Mouse (Mus musculus): ENCODE data around the gene Plb1. TPM values are rescaled to one million over a fixed set of nuclear protein-coding genes. Genes with fewer than 3 reads are reported as not detected.

The Plb1 gene
- polyA plus RNA-seq, 1 experiment, result 0.05 TPM

DNA sequence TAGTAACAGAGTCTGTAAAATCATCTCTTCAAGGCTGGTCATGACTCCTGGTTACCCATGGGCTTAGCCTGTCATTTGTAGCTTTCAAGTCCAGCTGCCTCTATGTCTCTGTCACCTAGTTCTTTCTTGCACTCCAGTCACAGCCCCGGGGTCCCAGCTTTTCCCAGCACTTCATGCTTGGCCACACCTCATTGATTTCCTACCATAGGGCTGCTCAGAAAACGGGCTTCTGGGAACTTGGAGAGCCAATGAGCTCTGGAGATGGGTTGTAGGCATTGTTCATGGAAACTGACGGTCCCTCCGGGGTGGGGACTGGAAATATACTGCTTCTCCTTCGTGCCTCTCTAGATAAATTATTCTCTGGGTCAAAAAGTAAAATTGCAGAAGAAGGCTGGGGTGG is 28.2 kb downstream of the Plb1 start:
- TF ChIP-seq REST (IDR thresholded peaks at IDR 0.05; ENCODE audit: insufficient read depth, insufficient read length), result no peak
- no peak for TF ChIP-seq CEBPB (IDR thresholded peaks at IDR 0.05; ENCODE audit: insufficient read depth, poor library complexity, severe bottlenecking)
- TF ChIP-seq MYOG (IDR thresholded peaks at IDR 0.05; ENCODE audit: control insufficient read depth in 1 of 3, insufficient read depth in 1 of 3, insufficient read length in 2 of 3, low read depth in 2 of 3), result no peak
- no peak for TF ChIP-seq SRF (IDR thresholded peaks at IDR 0.05; ENCODE audit: control insufficient read depth, insufficient read length, low read depth)
- no peak for TF ChIP-seq USF1 (IDR thresholded peaks at IDR 0.05; ENCODE audit: low read depth)
- TF ChIP-seq E2F4 (IDR thresholded peaks at IDR 0.05; ENCODE audit: insufficient read depth), result no peak
- TF ChIP-seq POLR2A (IDR thresholded peaks at IDR 0.05; ENCODE audit: insufficient read length, low read depth), result no peak
- no peak for TF ChIP-seq TCF3 (IDR thresholded peaks at IDR 0.05; ENCODE audit: insufficient read length, low read depth)
- TF ChIP-seq MYOD1 (IDR thresholded peaks at IDR 0.05; ENCODE audit: control insufficient read depth in 1 of 3, insufficient read length in 2 of 3, low read depth in 2 of 3), result no peak
- no peak for TF ChIP-seq POLR2AphosphoS2 (IDR thresholded peaks at IDR 0.05; ENCODE audit: insufficient read length, low read depth)
- no peak for TF ChIP-seq MAX (IDR thresholded peaks at IDR 0.05; ENCODE audit: low read depth)
- no peak for TF ChIP-seq TCF12 (IDR thresholded peaks at IDR 0.05; ENCODE audit: insufficient read depth, poor library complexity, severe bottlenecking)
- no peak overlapping the region for H3ac ChIP-seq (ENCODE audit: control insufficient read depth, insufficient read length)
- H3K79me2 ChIP-seq (ENCODE audit: control insufficient read depth, insufficient read depth), result no peaks in the 10 kb centered on the region
- no peaks in the 10 kb centered on the region for H3K36me3 ChIP-seq (ENCODE audit: control insufficient read depth, insufficient read depth)
- H3K4me3 ChIP-seq, result no peak overlapping the region
- peaks cover 11% of the 10 kb centered on the region for H3K27me3 ChIP-seq (ENCODE audit: control insufficient read depth, insufficient read depth, insufficient read length)
- H3K4me2 ChIP-seq (ENCODE audit: low read depth), result no peak overlapping the region

DNA sequence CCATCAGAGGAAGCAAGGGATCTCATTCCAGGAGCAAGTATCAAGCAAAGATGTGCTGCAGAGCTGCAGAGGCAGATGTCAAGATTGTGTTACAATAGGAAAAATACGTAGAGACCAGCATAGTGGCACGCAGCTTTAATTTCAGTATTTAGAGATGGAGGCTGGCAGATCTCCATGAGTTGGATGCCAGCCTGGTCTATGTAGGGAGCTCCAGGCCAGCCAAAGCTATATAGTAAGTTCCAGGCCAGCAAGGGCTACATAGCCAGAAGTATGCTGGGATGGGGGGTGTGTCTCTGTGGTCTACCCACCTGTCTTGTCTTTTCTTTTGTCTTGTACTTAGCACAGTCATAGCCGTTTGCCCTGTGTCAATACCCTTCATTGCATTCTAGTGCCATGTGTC is 28.7 kb downstream of the Plb1 start:
- Histone ChIP-seq H3K79me2 (ENCODE audit: control insufficient read depth, insufficient read depth) (no peaks in the 10 kb centered on the region), H3ac (ENCODE audit: control insufficient read depth, insufficient read length) (no peak overlapping the region), H3K4me2 (ENCODE audit: low read depth) (no peak overlapping the region), H3K36me3 (ENCODE audit: control insufficient read depth, insufficient read depth) (no peaks in the 10 kb centered on the region), H3K4me3 (no peak overlapping the region), H3K27me3 (ENCODE audit: control insufficient read depth, insufficient read depth, insufficient read length) (peaks cover 6% of the 10 kb centered on the region)
- TF ChIP-seq CEBPB (IDR thresholded peaks at IDR 0.05; ENCODE audit: insufficient read depth, poor library complexity, severe bottlenecking) (no peak), TCF3 (IDR thresholded peaks at IDR 0.05; ENCODE audit: insufficient read length, low read depth) (no peak), POLR2A (IDR thresholded peaks at IDR 0.05; ENCODE audit: insufficient read length, low read depth) (no peak)

DNA sequence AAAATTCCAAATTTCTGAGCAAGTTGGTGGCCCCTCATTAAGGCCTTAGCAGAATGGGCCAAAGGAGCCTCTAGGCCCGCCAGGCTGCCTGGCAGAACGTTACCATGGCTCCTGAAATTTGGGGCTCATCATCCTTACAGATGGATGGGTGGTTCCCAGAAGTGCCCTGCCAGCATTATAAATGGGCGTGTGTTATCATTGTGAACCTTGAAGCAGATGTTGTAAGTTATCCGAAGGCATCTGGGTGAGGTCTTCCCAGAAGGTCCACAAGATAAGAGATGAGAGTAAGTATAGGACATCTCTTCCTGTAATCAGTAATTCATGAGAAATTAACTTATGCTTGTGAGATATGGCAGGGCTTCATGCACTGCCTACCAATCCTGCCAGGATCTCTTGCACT is 30.0 kb downstream of the Plb1 start:
- H3K27me3 ChIP-seq (ENCODE audit: control insufficient read depth, insufficient read depth, insufficient read length), result no peaks in the 10 kb centered on the region
- H3K79me2 ChIP-seq (ENCODE audit: control insufficient read depth, insufficient read depth), result no peaks in the 10 kb centered on the region
- H3K36me3 ChIP-seq (ENCODE audit: control insufficient read depth, insufficient read depth), result no peaks in the 10 kb centered on the region
- H3K4me2 ChIP-seq (ENCODE audit: low read depth), result no peak overlapping the region
- no peak overlapping the region for H3ac ChIP-seq (ENCODE audit: control insufficient read depth, insufficient read length)
- no peak for TF ChIP-seq POLR2A (IDR thresholded peaks at IDR 0.05; ENCODE audit: insufficient read length, low read depth)
- no peak for TF ChIP-seq POLR2AphosphoS2 (IDR thresholded peaks at IDR 0.05; ENCODE audit: insufficient read length, low read depth)
- no peak for TF ChIP-seq USF1 (IDR thresholded peaks at IDR 0.05; ENCODE audit: low read depth)
- no peak for TF ChIP-seq TCF3 (IDR thresholded peaks at IDR 0.05; ENCODE audit: insufficient read length, low read depth)
- no peak for TF ChIP-seq REST (IDR thresholded peaks at IDR 0.05; ENCODE audit: insufficient read depth, insufficient read length)
- no peak for TF ChIP-seq MYOD1 (IDR thresholded peaks at IDR 0.05; ENCODE audit: control insufficient read depth in 1 of 3, insufficient read length in 2 of 3, low read depth in 2 of 3)
- no peak overlapping the region for H3K4me3 ChIP-seq

DNA sequence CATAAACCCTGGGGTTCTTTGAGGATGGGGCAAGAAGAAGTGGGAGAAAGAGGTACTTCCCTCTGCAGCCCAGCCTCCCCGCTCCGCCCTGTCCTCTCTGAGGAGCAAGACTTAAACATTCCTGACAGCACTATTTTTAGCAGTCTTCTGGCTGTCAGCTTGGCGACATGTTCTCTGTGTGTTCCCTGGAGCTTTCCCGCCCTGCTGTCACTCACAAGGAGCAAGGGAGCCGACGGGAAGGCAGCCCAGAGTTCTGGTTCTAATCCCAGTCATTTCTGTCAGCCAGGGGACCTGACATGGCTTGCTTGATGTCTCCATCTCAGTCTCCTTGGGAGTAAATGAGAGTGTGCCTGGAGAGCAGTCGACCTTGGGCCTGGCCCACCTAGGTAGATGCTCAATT is 40.0 kb downstream of the Plb1 start:
- Histone ChIP-seq H3K79me2 (ENCODE audit: control insufficient read depth, insufficient read depth) (no peaks in the 10 kb centered on the region), H3K27me3 (ENCODE audit: control insufficient read depth, insufficient read depth, insufficient read length) (peaks cover 35% of the 10 kb centered on the region), H3K36me3 (ENCODE audit: control insufficient read depth, insufficient read depth) (no peaks in the 10 kb centered on the region), H3K4me3 (no peak overlapping the region), H3K4me2 (ENCODE audit: low read depth) (no peak overlapping the region), H3ac (ENCODE audit: control insufficient read depth, insufficient read length) (no peak overlapping the region)
- TF ChIP-seq SRF (IDR thresholded peaks at IDR 0.05; ENCODE audit: control insufficient read depth, insufficient read length, low read depth), result no peak
- no peak for TF ChIP-seq POLR2A (IDR thresholded peaks at IDR 0.05; ENCODE audit: insufficient read length, low read depth)
- TF ChIP-seq MYOD1 (IDR thresholded peaks at IDR 0.05; ENCODE audit: control insufficient read depth in 1 of 3, insufficient read length in 2 of 3, low read depth in 2 of 3), result no peak
- TF ChIP-seq MAX (IDR thresholded peaks at IDR 0.05; ENCODE audit: low read depth), result no peak
- no peak for TF ChIP-seq MYOG (IDR thresholded peaks at IDR 0.05; ENCODE audit: control insufficient read depth in 1 of 3, insufficient read depth in 1 of 3, insufficient read length in 2 of 3, low read depth in 2 of 3)
- TF ChIP-seq TCF12 (IDR thresholded peaks at IDR 0.05; ENCODE audit: insufficient read depth, poor library complexity, severe bottlenecking), result no peak
- TF ChIP-seq E2F4 (IDR thresholded peaks at IDR 0.05; ENCODE audit: insufficient read depth), result no peak
- no peak for TF ChIP-seq USF1 (IDR thresholded peaks at IDR 0.05; ENCODE audit: low read depth)
- no peak for TF ChIP-seq TCF3 (IDR thresholded peaks at IDR 0.05; ENCODE audit: insufficient read length, low read depth)
- TF ChIP-seq REST (IDR thresholded peaks at IDR 0.05; ENCODE audit: insufficient read depth, insufficient read length), result no peak
- no peak for TF ChIP-seq CEBPB (IDR thresholded peaks at IDR 0.05; ENCODE audit: insufficient read depth, poor library complexity, severe bottlenecking)
- TF ChIP-seq POLR2AphosphoS2 (IDR thresholded peaks at IDR 0.05; ENCODE audit: insufficient read length, low read depth), result no peak

DNA sequence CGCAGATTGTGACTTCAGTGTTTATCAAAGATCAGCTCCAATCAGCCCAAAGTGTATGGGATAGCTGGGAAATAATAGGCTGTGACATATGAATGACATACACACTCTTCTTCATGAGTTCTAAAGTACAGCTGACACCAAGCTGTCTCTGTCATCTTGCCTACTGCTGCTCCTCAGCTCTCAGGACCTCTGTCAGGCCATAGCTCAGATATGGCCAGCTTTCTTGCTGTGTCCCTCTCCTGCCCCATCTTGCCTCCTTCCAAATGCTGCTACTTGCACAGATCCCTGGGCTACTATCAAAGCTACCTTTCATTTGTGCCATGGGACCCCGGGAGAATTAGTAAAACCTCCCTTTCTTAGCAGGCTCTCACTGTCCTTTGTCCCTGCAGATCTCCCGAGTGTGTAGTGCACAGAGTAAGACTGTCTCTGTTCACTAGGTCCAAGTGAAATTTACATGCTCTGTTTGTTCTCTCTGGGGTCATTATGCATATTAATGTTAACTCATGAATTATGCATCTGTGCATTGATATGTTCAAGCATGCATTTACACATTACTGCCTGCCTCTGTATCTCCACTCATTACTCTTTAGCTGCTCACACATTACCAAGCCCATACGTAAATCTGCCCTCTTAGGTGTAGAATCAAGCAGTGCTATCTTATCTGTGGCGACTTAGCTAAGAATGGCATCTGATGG is 45.6 kb downstream of the Plb1 start:
- H3K4me2 ChIP-seq (ENCODE audit: low read depth), result no peak overlapping the region
- no peak overlapping the region for H3K4me3 ChIP-seq
- H3ac ChIP-seq (ENCODE audit: control insufficient read depth, insufficient read length), result no peak overlapping the region
- no peaks in the 10 kb centered on the region for H3K79me2 ChIP-seq (ENCODE audit: control insufficient read depth, insufficient read depth)
- H3K27me3 ChIP-seq (ENCODE audit: control insufficient read depth, insufficient read depth, insufficient read length), result peaks cover 14% of the 10 kb centered on the region
- H3K36me3 ChIP-seq (ENCODE audit: control insufficient read depth, insufficient read depth), result no peaks in the 10 kb centered on the region
- TF ChIP-seq POLR2A (IDR thresholded peaks at IDR 0.05; ENCODE audit: insufficient read length, low read depth) (no peak), TCF12 (IDR thresholded peaks at IDR 0.05; ENCODE audit: insufficient read depth, poor library complexity, severe bottlenecking) (no peak), TCF3 (IDR thresholded peaks at IDR 0.05; ENCODE audit: insufficient read length, low read depth) (no peak)

Measured in myocyte (in vitro differentiated cells).